Mouse (Mus musculus) olfactory bulb, adult 2 months (tissue): ENCODE measurements around the gene Ccnd2. TPM values are rescaled to one million over a fixed set of nuclear protein-coding genes. Genes with fewer than 3 reads are reported as not detected.
A peak's percentile ranks its signal among the peaks of the same experiment; 100 is the strongest.

ENCODE experiments used
- H3K27ac ChIP-seq: fragments of 200-500 bp; 2 replicates; pipeline ENCODE4 v1.5.1; 2012; ENCODE audit warnings: low read depth, low read length; ENCODE audit not compliant: insufficient read depth
- H3K4me1 ChIP-seq: fragments of 200-500 bp; 2 replicates; pipeline ENCODE4 v1.6.1; 2012; ENCODE audit warnings: low read length; ENCODE audit not compliant: control insufficient read depth, insufficient read depth
- H3K4me3 ChIP-seq: fragments of 200-500 bp; 2 replicates; pipeline ENCODE4 v1.5.1; 2012; ENCODE audit warnings: mild to moderate bottlenecking, low read depth, low read length, moderate library complexity; ENCODE audit not compliant: insufficient read depth
- CTCF ChIP-seq: fragments of 200-500 bp; IDR thresholded peaks from 2 replicates; pipeline ENCODE4 v1.5.1; 2012; ENCODE audit warnings: low read depth, mild to moderate bottlenecking, low read length, moderate library complexity; ENCODE audit not compliant: insufficient read depth
- POLR2A ChIP-seq: fragments of 200-500 bp; IDR thresholded peaks from 2 replicates; pipeline ENCODE4 v1.6.1; 2012; ENCODE audit warnings: mild to moderate bottlenecking, low read depth, low read length, moderate library complexity; ENCODE audit not compliant: insufficient read depth
- WGBS: fragments of 180-500 bp; shearing (Covaris S2); methylation state at CpG from one replicate; pipeline ENCODE4 v1.1.7; 2018; 5-methylcytosine and 5-hydroxymethylcytosine counted together
- polyA plus RNA-seq: library from polyadenylated mRNA; stranded (reverse); fragments of >200 nt; gene quantifications from 2 replicates; pipeline ENCODE4 v1.2.4, GENCODE M21; 2012; ENCODE audit warnings: low replicate concordance; ENCODE audit not compliant: missing spikeins, insufficient read depth, insufficient read length

The Ccnd2 gene
- polyA plus RNA-seq, 1 experiment = 47.9 TPM

GRCm38 (mm10) chr6:127142154-127143123 lies 9.6 kb downstream of the Ccnd2 start:
- Histone ChIP-seq H3K4me3 (no peak overlapping the region), H3K4me1 (no peaks in the 10 kb centered on the region), H3K27ac (no peak overlapping the region)
- TF ChIP-seq CTCF (0 out of 2 replicates have a peak, but pooled peaks have one; percentile 23), POLR2A (no peak)
- 25% methylated on average over 9 of the region's 10 CpGs for WGBS

GRCm38 (mm10) chr6:127138962-127139361 lies 13.0 kb downstream of the Ccnd2 start:
- TF ChIP-seq POLR2A (no peak), CTCF (no peak)
- H3K27ac ChIP-seq = no peak overlapping the region
- WGBS = 92% methylated on average over 11 of the region's 11 CpGs
- H3K4me1 ChIP-seq = peaks cover 3% of the 10 kb centered on the region
- no peak overlapping the region for H3K4me3 ChIP-seq

GRCm38 (mm10) chr6:127133433-127134245 lies 18.4 kb downstream of the Ccnd2 start:
- WGBS = 24% methylated on average over 16 of the region's 16 CpGs
- TF ChIP-seq CTCF (no peak), POLR2A (no peak)
- Histone ChIP-seq H3K4me1 (peaks cover 14% of the 10 kb centered on the region), H3K4me3 (no peak overlapping the region), H3K27ac (no peak overlapping the region)

- Histone ChIP-seq H3K4me3 (no peak overlapping the region), H3K4me1 (peaks cover 14% of the 10 kb centered on the region), H3K27ac (no peak overlapping the region)
- no peak for TF ChIP-seq CTCF
- no peak for TF ChIP-seq POLR2A
- WGBS = 51% methylated on average over 3 of the region's 3 CpGs
These were observed 19.3 kb downstream of the Ccnd2 start for GRCm38 (mm10) chr6:127132719-127133118.

DNA sequence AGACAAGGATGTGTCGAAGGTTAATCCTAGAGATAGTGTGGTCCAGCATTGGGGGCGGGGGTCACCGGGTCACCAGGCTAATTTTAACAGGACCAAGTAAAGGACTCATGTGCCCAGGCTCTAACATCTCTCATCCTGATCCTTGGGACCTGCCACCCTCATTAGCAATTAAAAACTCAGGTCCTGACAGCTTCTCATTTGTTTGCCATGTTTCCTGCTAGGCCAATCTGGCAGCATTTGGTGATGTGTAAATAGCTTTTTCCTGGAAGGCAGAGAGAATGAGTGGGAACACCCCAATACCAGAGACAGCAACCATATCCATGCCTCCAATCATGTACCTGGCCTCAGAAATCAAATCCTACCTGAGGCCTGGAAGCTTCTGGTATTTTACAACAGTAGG lies 20.0 kb downstream of the Ccnd2 start:
- TF ChIP-seq POLR2A = no peak
- H3K27ac ChIP-seq = no peak overlapping the region
- WGBS = 80% methylated on average over 3 of the region's 3 CpGs
- H3K4me3 ChIP-seq = no peak overlapping the region
- H3K4me1 ChIP-seq = peaks cover 14% of the 10 kb centered on the region

- TF ChIP-seq CTCF = no peak
- no peak for TF ChIP-seq POLR2A
These were observed 21.6 kb downstream of the Ccnd2 start for GRCm38 (mm10) chr6:127130377-127130776.

GRCm38 (mm10) chr6:127129659-127130058 lies 22.3 kb downstream of the Ccnd2 start:
- 93% methylated on average over 14 of the region's 14 CpGs for WGBS
- TF ChIP-seq CTCF (no peak), POLR2A (no peak)
- Histone ChIP-seq H3K4me3 (no peak overlapping the region), H3K4me1 (peaks cover 14% of the 10 kb centered on the region), H3K27ac (no peak overlapping the region)

More at GRCm38 (mm10) chr6:127130377-127130776, 21.6 kb downstream of the Ccnd2 start:
- H3K27ac ChIP-seq = no peak overlapping the region
- H3K4me3 ChIP-seq = no peak overlapping the region
- peaks cover 14% of the 10 kb centered on the region for H3K4me1 ChIP-seq
- WGBS = 30% methylated on average over 13 of the region's 13 CpGs

DNA sequence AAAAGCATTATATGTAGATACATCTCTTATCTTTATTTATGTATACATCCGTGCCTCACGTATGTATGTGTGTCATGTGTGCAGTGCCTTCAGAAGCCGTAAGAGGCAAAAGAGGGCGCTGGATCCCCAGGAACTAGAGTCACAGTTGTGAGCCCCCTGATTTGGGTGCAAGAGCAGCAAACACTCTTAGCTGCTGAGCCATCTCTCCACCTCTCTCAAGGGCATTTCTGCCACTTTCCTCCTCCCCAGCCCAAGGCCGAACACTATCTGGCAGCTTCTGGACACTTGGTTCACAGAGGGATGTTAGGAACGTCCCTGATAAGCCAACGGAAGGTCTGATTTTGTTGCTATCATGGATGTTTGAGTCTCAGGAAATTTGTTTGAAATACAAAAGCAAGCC lies 28.5 kb downstream of the Ccnd2 start:
- WGBS = 92% methylated on average over 7 of the region's 7 CpGs
- TF ChIP-seq CTCF (no peak), POLR2A (no peak)
- Histone ChIP-seq H3K27ac (no peak overlapping the region), H3K4me3 (no peak overlapping the region), H3K4me1 (no peaks in the 10 kb centered on the region)

DNA sequence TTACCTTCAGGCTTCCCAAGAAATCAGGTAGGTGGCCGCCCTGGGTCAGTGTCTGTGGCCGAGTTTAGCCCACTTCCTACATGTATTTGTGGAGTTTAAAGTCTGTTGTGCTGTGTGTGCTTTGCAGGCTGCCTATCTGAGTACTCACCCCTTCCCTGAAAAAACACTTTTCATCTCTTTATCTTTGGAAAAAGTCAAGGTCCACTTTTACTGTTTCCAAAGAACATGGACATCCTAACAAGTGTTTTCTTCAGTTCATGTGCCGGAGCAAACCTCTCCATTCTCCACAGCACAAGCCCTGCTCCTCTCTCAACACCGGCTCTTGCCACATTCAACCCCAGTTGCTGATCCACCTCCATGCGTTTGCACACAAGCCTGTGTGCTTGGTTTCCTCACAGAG lies 29.0 kb downstream of the Ccnd2 start:
- Histone ChIP-seq H3K4me1 (no peaks in the 10 kb centered on the region), H3K27ac (no peak overlapping the region), H3K4me3 (no peak overlapping the region)
- no peak for TF ChIP-seq CTCF
- WGBS = 88% methylated on average over 5 of the region's 5 CpGs
